Mouse (Mus musculus) ES-Bruce4 (cell line): ENCODE measurements around the gene Lpp.

Experiments
- CTCF ChIP-seq: IDR thresholded peaks from one replicate; pipeline ENCODE4 v1.8.1; 2011; ENCODE audit warnings: low read depth, low read length
- POLR2A ChIP-seq: IDR thresholded peaks from one replicate; pipeline ENCODE4 v1.8.1; 2011; ENCODE audit warnings: low read length; ENCODE audit not compliant: insufficient read depth

GRCm38 (mm10) chr16:24846141-24846540 is 452.8 kb downstream of the Lpp start:
- no peak for TF ChIP-seq CTCF
- TF ChIP-seq POLR2A, result no peak
